Mouse (Mus musculus) cerebellum, adult 2 months (tissue): ENCODE results near the gene Spsb1. TPM values are rescaled to one million over a fixed set of nuclear protein-coding genes. Genes with fewer than 3 reads are reported as not detected.

ENCODE experiments used
- DNase-seq, 2 experiments: peaks; one replicate each; pipeline ENCODE4 v3.0.0; 2021
- H3K27ac ChIP-seq: fragments of 200-500 bp; 2 replicates; pipeline ENCODE4 v1.5.1; 2012; ENCODE audit warnings: low read length, control low read depth, inconsistent platforms; ENCODE audit not compliant: insufficient read depth
- H3K27me3 ChIP-seq: fragments of 200-500 bp; 2 replicates; pipeline ENCODE4 v1.6.1; 2012; ENCODE audit warnings: inconsistent platforms, mild to moderate bottlenecking, low read length, moderate library complexity; ENCODE audit not compliant: control insufficient read depth, insufficient read depth
- H3K4me1 ChIP-seq: fragments of 200-500 bp; 2 replicates; pipeline ENCODE4 v1.6.1; 2011; ENCODE audit warnings: low read length; ENCODE audit not compliant: control insufficient read depth, insufficient read depth
- H3K4me3 ChIP-seq: fragments of 200-500 bp; replicated peaks from 2 replicates; pipeline ENCODE3; 2011; ENCODE audit warnings: mild to moderate bottlenecking, low read depth, low read length, control low read depth; ENCODE audit not compliant: insufficient read depth
- CTCF ChIP-seq: fragments of 200-500 bp; IDR thresholded peaks from 2 replicates; pipeline ENCODE4 v1.5.1; 2011; ENCODE audit warnings: low read depth, mild to moderate bottlenecking, control low read depth, low read length, moderate library complexity, borderline replicate concordance; ENCODE audit not compliant: insufficient read depth
- POLR2A ChIP-seq: fragments of 200-500 bp; IDR thresholded peaks from 2 replicates; pipeline ENCODE4 v1.6.1; 2011; ENCODE audit warnings: low read length, control low read depth, borderline replicate concordance; ENCODE audit not compliant: insufficient read depth
- WGBS: fragments of 180-500 bp; shearing (Covaris S2); methylation state at CpG from one replicate; pipeline ENCODE4 v1.1.7; 2018; 5-methylcytosine and 5-hydroxymethylcytosine counted together
- polyA plus RNA-seq: library from polyadenylated mRNA; depleted of rRNA; stranded (reverse); fragments of >200 nt; gene quantifications from 2 replicates; pipeline ENCODE4 v1.2.3, GENCODE M21; 2012

Gene Spsb1
- polyA plus RNA-seq, 1 experiment: 25.3 TPM

- TF ChIP-seq CTCF: no peak
- no peak for TF ChIP-seq POLR2A
- Histone ChIP-seq H3K27me3 (no peaks in the 10 kb centered on the region), H3K4me1 (no peaks in the 10 kb centered on the region), H3K4me3 (no peak overlapping the region), H3K27ac (no peak overlapping the region)
- no peak for DNase-seq
- 90% methylated on average over 16 of the region's 16 CpGs for whole genome bisulfite sequencing
These were observed 21.2 kb downstream of the Spsb1 start for GRCm38 (mm10) chr4:149933519-149934245.

- Histone ChIP-seq H3K4me3 (no peak overlapping the region), H3K27ac (no peak overlapping the region), H3K4me1 (no peaks in the 10 kb centered on the region), H3K27me3 (no peaks in the 10 kb centered on the region)
- 91% methylated on average over 7 of the region's 7 CpGs for WGBS
- TF ChIP-seq POLR2A: no peak
- TF ChIP-seq CTCF: no peak
- no peak for DNase-seq
These were observed 21.8 kb downstream of the Spsb1 start for GRCm38 (mm10) chr4:149933025-149933424.

GRCm38 (mm10) chr4:149932108-149932815, 22.6 kb downstream of the Spsb1 start:
- TF ChIP-seq POLR2A (no peak), CTCF (no peak)
- WGBS: 81% methylated on average over 9 of the region's 9 CpGs

GRCm38 (mm10) chr4:149930755-149931154, 24.1 kb downstream of the Spsb1 start:
- TF ChIP-seq CTCF: no peak
- no peak for TF ChIP-seq POLR2A
- 68% methylated on average over 3 of the region's 3 CpGs for WGBS
- DNase-seq: no peak
- Histone ChIP-seq H3K27me3 (no peaks in the 10 kb centered on the region), H3K4me3 (no peak overlapping the region), H3K27ac (no peak overlapping the region), H3K4me1 (no peaks in the 10 kb centered on the region)

More at GRCm38 (mm10) chr4:149932108-149932815, 22.6 kb downstream of the Spsb1 start:
- H3K27me3 ChIP-seq: no peaks in the 10 kb centered on the region
- H3K4me1 ChIP-seq: no peaks in the 10 kb centered on the region
- DNase-seq: no peak
- no peak overlapping the region for H3K27ac ChIP-seq
- no peak overlapping the region for H3K4me3 ChIP-seq

- H3K4me1 ChIP-seq: no peaks in the 10 kb centered on the region
- no peak overlapping the region for H3K4me3 ChIP-seq
- H3K27me3 ChIP-seq: no peaks in the 10 kb centered on the region
- no peak overlapping the region for H3K27ac ChIP-seq
- 71% methylated on average over 4 of the region's 5 CpGs for WGBS
- no peak for TF ChIP-seq CTCF
- no peak for TF ChIP-seq POLR2A
- no peak for DNase-seq
These were observed 31.8 kb downstream of the Spsb1 start for GRCm38 (mm10) chr4:149923014-149923413.

- no peaks in the 10 kb centered on the region for H3K4me1 ChIP-seq
- H3K4me3 ChIP-seq: no peak overlapping the region
- 41% methylated on average over 14 of the region's 14 CpGs for WGBS
- no peak for DNase-seq
- no peaks in the 10 kb centered on the region for H3K27me3 ChIP-seq
- H3K27ac ChIP-seq: no peak overlapping the region
- TF ChIP-seq POLR2A: no peak
- TF ChIP-seq CTCF: no peak
These were observed 32.6 kb downstream of the Spsb1 start for GRCm38 (mm10) chr4:149922121-149922718.

DNA sequence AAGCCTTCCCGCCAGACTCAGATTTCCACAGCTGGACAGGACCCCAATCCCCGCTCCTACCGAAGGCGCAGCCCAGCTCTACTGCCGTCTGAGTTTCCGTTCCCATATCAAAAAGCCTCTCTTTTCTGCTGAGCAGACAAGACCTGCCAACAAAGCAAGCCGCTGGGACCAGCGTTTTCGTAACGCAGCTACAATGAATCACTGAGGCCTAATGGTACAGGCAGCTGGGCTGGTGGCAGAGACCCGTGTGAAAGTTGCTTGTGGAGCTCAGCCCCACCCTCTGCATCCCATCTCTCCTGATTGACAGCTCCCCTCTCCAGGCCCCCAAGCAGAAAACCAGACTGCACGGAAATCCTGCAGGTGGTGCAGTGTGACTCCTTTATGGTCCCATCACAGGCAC, 34.0 kb downstream of the Spsb1 start:
- no peak for TF ChIP-seq CTCF
- TF ChIP-seq POLR2A: no peak
- no peak for DNase-seq
- Histone ChIP-seq H3K4me3 (no peak overlapping the region), H3K27ac (no peak overlapping the region), H3K4me1 (no peaks in the 10 kb centered on the region), H3K27me3 (no peaks in the 10 kb centered on the region)
- 50% methylated on average over 12 of the region's 12 CpGs for WGBS
